Mouse (Mus musculus) liver, adult (tissue): ENCODE results near the gene Akr1b3.

Source experiments
- GATA4 ChIP-seq: IDR thresholded peaks from 2 replicates; pipeline ENCODE4 v1.6.1; 2014; ENCODE audit warnings: mild to moderate bottlenecking, low read length; ENCODE audit not compliant: insufficient replicate concordance

Akr1b3 gene

DNA sequence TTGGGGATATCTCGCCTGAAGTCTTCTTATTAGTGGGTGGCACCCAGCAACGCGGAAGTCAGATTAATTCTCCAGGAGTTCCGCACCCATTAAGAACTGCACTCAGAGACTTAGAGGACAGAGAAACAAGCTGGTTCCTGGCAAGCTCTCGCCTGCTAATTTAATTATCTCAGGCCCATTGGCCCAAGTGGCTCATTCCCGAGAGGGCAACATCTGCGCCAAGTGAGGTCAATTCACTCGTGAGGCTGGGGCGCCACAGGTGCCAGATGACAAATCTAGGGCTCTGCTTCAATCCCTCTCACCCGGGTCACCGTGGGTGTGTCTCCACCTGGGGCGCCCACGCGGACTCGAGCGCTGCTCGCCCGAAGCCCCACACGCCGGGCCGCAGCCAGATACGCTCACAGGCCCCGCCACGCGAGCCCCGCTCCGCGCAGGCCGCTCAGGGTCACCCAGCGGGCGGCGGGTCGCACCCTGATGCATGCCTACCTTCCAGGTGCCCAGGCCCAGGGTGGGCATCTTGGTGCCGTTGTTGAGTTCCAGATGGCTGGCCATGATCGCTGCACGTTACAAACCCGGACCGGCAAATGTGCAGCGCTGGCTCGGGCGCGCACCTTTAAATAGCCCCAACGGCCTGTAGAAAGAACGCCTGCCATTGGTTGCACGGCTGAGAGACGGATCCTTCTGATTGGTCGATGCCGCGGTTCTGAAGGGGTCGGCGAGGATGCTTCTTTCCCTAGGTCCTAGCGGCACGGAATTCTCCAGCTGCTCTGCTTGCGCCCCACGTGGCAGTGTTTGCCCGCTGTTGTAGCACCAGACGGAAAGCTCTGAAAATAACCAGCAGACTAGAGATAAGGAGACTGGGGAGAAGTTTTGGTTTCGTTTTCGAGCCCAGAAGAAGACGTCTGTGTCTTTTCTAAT, at the start of gene Akr1b3:
Gene Akr1b3, minus strand, starts transcription at position 625 of the 918 bp plus-strand sequence.
- peak; percentile 97 for TF ChIP-seq GATA4

- TF ChIP-seq GATA4 = no peak
These were observed 47.2 kb upstream of the Akr1b3 start for GRCm38 (mm10) chr6:34364217-34365136.

DNA sequence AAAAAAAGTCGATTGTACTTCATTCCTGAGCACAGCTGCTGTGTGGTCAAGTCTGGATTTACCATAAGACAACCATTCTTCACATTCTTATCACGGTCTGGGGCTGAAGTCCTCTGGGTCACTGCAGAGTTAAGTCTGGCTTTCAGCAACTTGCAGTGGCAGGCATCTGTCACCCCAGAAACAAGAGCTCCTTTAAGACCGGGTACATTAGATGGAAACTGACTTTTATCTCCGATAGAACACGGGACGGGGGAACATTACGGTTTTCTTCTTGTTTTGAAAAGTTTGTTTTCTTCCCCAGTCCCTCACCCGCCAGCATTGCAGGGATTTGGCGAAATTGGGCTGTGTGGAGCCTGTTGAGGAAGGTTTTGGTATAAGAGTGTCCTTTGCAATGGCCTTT, 38.6 kb upstream of the Akr1b3 start:
- no peak for TF ChIP-seq GATA4

GRCm38 (mm10) chr6:34355349-34355747, 38.1 kb upstream of the Akr1b3 start:
- peak; percentile 11; the same call in 1 of the 2 replicates for TF ChIP-seq GATA4

DNA sequence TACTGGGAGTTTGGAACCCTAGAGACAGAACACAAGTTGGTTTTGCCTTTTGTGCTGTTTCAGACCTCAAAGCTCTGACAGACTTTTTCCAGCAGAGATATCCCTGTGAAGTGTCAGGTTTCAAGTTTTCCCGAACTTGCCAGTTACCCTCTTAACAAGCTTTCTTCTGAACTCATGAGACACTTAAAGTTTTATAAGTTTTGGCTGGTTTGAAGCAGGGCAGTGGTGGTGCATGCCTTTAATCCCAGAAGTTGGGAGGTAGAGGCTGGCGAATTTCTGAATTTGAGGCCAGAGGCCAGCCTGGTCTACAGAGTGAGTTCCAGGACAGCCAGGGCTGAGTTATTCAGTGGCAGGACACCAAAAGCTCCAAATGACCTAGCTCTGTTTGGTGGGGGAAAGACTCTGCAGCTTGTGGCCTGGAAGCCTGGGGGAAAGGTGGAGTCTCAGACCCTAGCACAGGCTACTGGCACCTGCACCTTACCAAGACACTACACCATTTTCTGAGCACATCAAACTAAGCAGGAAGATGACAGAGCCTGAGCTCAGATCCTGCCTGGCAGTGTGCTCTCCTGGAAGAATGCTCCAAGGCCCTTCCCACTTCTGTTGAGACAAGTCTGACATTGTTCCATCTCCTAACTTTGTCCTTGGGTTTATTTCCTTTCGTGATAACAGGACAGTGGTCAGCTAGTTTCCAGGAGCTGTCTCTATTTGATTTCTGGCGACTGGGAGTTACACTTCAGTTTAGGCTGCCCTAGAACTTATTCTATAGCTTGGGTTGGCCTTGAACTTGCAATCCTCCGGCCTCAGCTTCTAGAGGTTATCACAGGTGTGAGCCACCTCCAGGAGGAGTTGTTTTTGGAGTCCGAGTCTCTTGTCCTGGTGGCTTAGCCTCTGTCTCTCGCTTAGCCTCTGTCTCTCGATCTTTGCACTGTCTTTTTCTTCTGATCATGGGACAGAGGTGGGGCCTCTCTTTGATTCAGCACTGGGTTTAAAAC, 37.4 kb upstream of the Akr1b3 start:
- TF ChIP-seq GATA4 = peak; percentile 27; the same call in 1 of the 2 replicates

GRCm38 (mm10) chr6:34353658-34354353, 36.5 kb upstream of the Akr1b3 start, which contains the start of gene Akr1b8:
Gene Akr1b8 (plus strand): TSS chr6:34354119.
- no peak for TF ChIP-seq GATA4

DNA sequence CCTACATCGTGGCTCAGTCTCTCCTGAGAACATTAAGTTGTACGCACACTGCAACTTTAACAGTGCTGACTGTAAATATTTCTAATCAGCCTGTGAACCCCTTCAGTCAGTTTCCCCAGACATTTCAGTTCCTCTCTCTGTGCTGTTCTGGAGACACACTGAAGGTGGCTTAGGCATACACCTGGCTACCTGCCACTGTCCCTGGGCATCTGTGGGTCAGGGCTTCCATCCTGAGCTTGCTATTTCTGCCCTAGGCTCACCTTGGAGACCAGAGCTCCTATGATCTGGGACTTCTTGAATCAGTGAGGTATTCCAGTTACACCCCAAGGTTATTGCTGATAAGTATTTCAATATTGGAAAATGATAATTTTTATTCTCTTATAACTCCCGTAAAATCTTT, 35.1 kb upstream of the Akr1b3 start:
- TF ChIP-seq GATA4 = no peak

GRCm38 (mm10) chr6:34350037-34350699, 32.9 kb upstream of the Akr1b3 start:
- TF ChIP-seq GATA4 = no peak

- TF ChIP-seq GATA4 = no peak
These were observed 29.0 kb upstream of the Akr1b3 start for GRCm38 (mm10) chr6:34346096-34346898.

- no peak for TF ChIP-seq GATA4
These were observed 27.7 kb upstream of the Akr1b3 start for GRCm38 (mm10) chr6:34344935-34345334.

GRCm38 (mm10) chr6:34344135-34344850, 27.0 kb upstream of the Akr1b3 start:
- no peak for TF ChIP-seq GATA4

DNA sequence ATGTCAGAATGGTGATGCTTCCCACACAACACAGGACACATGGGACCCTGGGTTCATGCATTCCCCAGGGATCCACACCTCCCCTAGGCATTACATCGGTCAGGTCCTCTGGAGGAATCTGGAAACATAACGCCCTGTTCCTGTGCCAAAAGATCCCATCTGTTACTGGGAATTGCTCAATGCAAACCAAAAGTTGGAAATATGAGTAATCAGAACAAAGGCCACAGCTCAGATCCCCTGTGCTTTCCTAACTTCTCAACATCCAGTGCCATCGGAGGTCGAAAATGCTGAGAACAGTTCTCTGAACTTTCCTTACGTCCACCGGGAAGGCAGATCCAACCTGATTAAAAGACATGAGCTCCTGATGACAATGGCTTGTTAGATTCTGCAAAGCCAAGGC, 26.1 kb upstream of the Akr1b3 start:
- TF ChIP-seq GATA4 = no peak
